Comparison of ENCODE assay signal across 8 mouse cellular contexts in genomic region chr8:104443125-104443679, GRCm38 (mm10). TPM values are rescaled to one million over a fixed set of nuclear protein-coding genes. Genes with fewer than 3 reads are reported as not detected.
DNase-seq lines count a peak whose midpoint lies in the region; ATAC-seq and TF ChIP-seq lines count a peak whose summit lies in the region.

No protein-coding gene starts in this region.

- TF ChIP-seq CTCF in kidney, postnatal 0 days (IDR thresholded peaks at IDR 0.05; ENCODE audit: low read depth) = no peak
- TF ChIP-seq CTCF in hindbrain, postnatal 0 days (IDR thresholded peaks at IDR 0.05; ENCODE audit: low read depth) = no peak

- H3K4me1 ChIP-seq in kidney, postnatal 0 days (replicated peaks; ENCODE audit: insufficient read depth, low read length) = peaks cover 6% of the 10 kb centered on the region; the same call in 1 of the 2 replicates
- no peaks in the 10 kb centered on the region for H3K4me1 ChIP-seq in embryonic facial prominence, embryonic 11.5 days (ENCODE audit: control insufficient read depth, insufficient read depth, low read length)
- H3K4me1 ChIP-seq in hindbrain, postnatal 0 days (ENCODE audit: insufficient read depth, low read length) = peaks cover 14% of the 10 kb centered on the region

- DNase-seq in kidney, postnatal 0 days (ENCODE audit: low spot score) = no peak
- no peak for DNase-seq in kidney, postnatal 4 days
- no peak for DNase-seq in embryonic facial prominence, embryonic 11.5 days (ENCODE audit: low spot score)
- no peak for DNase-seq in hindbrain, postnatal 0 days (ENCODE audit: low spot score)
- DNase-seq in naive thymus-derived CD4-positive, alpha-beta T cell, adult 2 months (ENCODE audit: low read depth) = peak; percentile 33
- DNase-seq in embryo, embryonic 9.5 days (ENCODE audit: extremely low spot score) = no peak
- no peak for DNase-seq in gastrocnemius, postnatal 4 days (ENCODE audit: low spot score in 2 of 2)
- DNase-seq in B cell, adult 2 months = no peak

- H3K9ac ChIP-seq in kidney, postnatal 0 days (ENCODE audit: low read depth, low read length) = peak overlapping the region; percentile 93; the same call in 1 of the 2 replicates
- H3K9ac ChIP-seq in embryonic facial prominence, embryonic 11.5 days (replicated peaks; ENCODE audit: low read length) = peak overlapping the region; percentile 96; the same call in 1 of the 2 replicates
- H3K9ac ChIP-seq in hindbrain, postnatal 0 days (replicated peaks; ENCODE audit: low read length) = peak overlapping the region; percentile 95; the same call in 1 of the 2 replicates

- no peaks in the 10 kb centered on the region for H3K27me3 ChIP-seq in kidney, postnatal 0 days (ENCODE audit: insufficient read depth, low read length)
- no peaks in the 10 kb centered on the region for H3K27me3 ChIP-seq in embryonic facial prominence, embryonic 11.5 days (ENCODE audit: control insufficient read depth, insufficient read depth, low read length)
- no peaks in the 10 kb centered on the region for H3K27me3 ChIP-seq in hindbrain, postnatal 0 days (ENCODE audit: insufficient read depth, low read length)

- ATAC-seq in kidney, postnatal 0 days (replicated peaks; ENCODE audit: low FRiP score, low read depth) = peak; percentile 27; the same call in 1 of the 2 replicates
- peak; percentile 10; the same call in 1 of the 2 replicates for ATAC-seq in embryonic facial prominence, embryonic 11.5 days (replicated peaks; ENCODE audit: insufficient number of reproducible peaks, low FRiP score, low TSS enrichment, low read depth)
- peak; percentile 18 for ATAC-seq in hindbrain, postnatal 0 days

- 57% methylated on average over 7 of the region's 7 CpGs for WGBS in kidney, postnatal 0 days
- WGBS in embryonic facial prominence, embryonic 11.5 days = 69% methylated on average over 7 of the region's 7 CpGs
- 65% methylated on average over 7 of the region's 7 CpGs for WGBS in hindbrain, postnatal 0 days

- no peaks in the 10 kb centered on the region for H3K9me3 ChIP-seq in kidney, postnatal 0 days (replicated peaks; ENCODE audit: low read length)
- H3K9me3 ChIP-seq in embryonic facial prominence, embryonic 11.5 days (replicated peaks; ENCODE audit: control insufficient read depth, low read length) = no peaks in the 10 kb centered on the region
- H3K9me3 ChIP-seq in hindbrain, postnatal 0 days (ENCODE audit: low read length) = no peaks in the 10 kb centered on the region

- H3K4me3 ChIP-seq in kidney, postnatal 0 days (replicated peaks; ENCODE audit: low read depth, low read length) = peak overlapping the region; percentile 96
- H3K4me3 ChIP-seq in embryonic facial prominence, embryonic 11.5 days (ENCODE audit: low read depth, low read length) = peak overlapping the region; percentile 91
- H3K4me3 ChIP-seq in hindbrain, postnatal 0 days (ENCODE audit: low read length) = peak overlapping the region; percentile 95

- peaks cover 20% of the 10 kb centered on the region for H3K36me3 ChIP-seq in kidney, postnatal 0 days (ENCODE audit: insufficient read depth, low read length)
- H3K36me3 ChIP-seq in embryonic facial prominence, embryonic 11.5 days (replicated peaks; ENCODE audit: control insufficient read depth, insufficient read depth, low read depth, low read length) = peaks cover 5% of the 10 kb centered on the region; the same call in 1 of the 2 replicates
- peaks cover 25% of the 10 kb centered on the region for H3K36me3 ChIP-seq in hindbrain, postnatal 0 days (ENCODE audit: insufficient read depth, low read length)

- peak overlapping the region; percentile 78 for H3K4me2 ChIP-seq in kidney, postnatal 0 days (ENCODE audit: low read length)
- H3K4me2 ChIP-seq in embryonic facial prominence, embryonic 11.5 days (ENCODE audit: low read depth, low read length) = no peak overlapping the region; the same call in none of the 2 replicates
- H3K4me2 ChIP-seq in hindbrain, postnatal 0 days (ENCODE audit: low read depth, low read length) = peak overlapping the region; percentile 86

- H3K27ac ChIP-seq in kidney, postnatal 0 days = no peak overlapping the region
- no peak overlapping the region for H3K27ac ChIP-seq in embryonic facial prominence, embryonic 11.5 days (replicated peaks; ENCODE audit: low read depth, low read length)
- peak overlapping the region; percentile 90; the same call in 1 of the 2 replicates for H3K27ac ChIP-seq in hindbrain, postnatal 0 days

RNA-seq across cellular contexts. Expression of gene Dync1li2, which starts 0.4 kb away (rescaled TPM):
- 34.4 and 37.5 TPM in 2 replicates for polyA plus RNA-seq in kidney, postnatal 0 days (2015; fragmentation: Nextera tagmentation; extraction: Ambion mirVana)
- polyA plus RNA-seq in embryonic facial prominence, embryonic 11.5 days (2014; fragmentation: Nextera tagmentation; extraction: Ambion mirVana) = 63.1 and 66.6 TPM in 2 replicates
- total RNA-seq in hindbrain, postnatal 0 days (2014; rRNA removed) = 59.0 and 59.1 TPM in 2 replicates
- polyA plus RNA-seq in hindbrain, postnatal 0 days (2015; fragmentation: Nextera tagmentation; extraction: Ambion mirVana) = 71.1 and 73.9 TPM in 2 replicates
- 100 to 1,000 TPM; 102 to 116 TPM for total RNA-seq in gastrocnemius, postnatal 4 days (2021)

RNA-seq across cellular contexts. Expression of gene Cmtm4, which starts 47.6 kb away (rescaled TPM):
- polyA plus RNA-seq in kidney, postnatal 0 days (2015; fragmentation: Nextera tagmentation; extraction: Ambion mirVana) = 4.5 and 4.7 TPM in 2 replicates
- polyA plus RNA-seq in embryonic facial prominence, embryonic 11.5 days (2014; fragmentation: Nextera tagmentation; extraction: Ambion mirVana) = 3.3 and 3.8 TPM in 2 replicates
- 38.4 and 40.5 TPM in 2 replicates for total RNA-seq in hindbrain, postnatal 0 days (2014; rRNA removed)
- 2.7 and 2.9 TPM in 2 replicates for polyA plus RNA-seq in hindbrain, postnatal 0 days (2015; fragmentation: Nextera tagmentation; extraction: Ambion mirVana)
- 10 to 100 TPM in 1 of 2 experiments, 1 to 10 TPM in 1; 9.9 to 10.5 TPM for total RNA-seq in gastrocnemius, postnatal 4 days (2021)
